Mouse (Mus musculus) MEL (cell line): ENCODE results near the gene Ccdc12. TPM values are rescaled to one million over a fixed set of nuclear protein-coding genes. Genes with fewer than 3 reads are reported as not detected.

Experiments
- DNase-seq: peaks from one replicate; pipeline ENCODE4 v3.0.0; 2011; ENCODE audit warnings: low read depth, low spot score
- H3K27ac ChIP-seq: 2 replicates; pipeline ENCODE4 v1.5.1; 2012; ENCODE audit warnings: low read depth, mild to moderate bottlenecking, control low read depth, low read length, moderate library complexity; ENCODE audit not compliant: control insufficient read depth
- H3K27me3 ChIP-seq, 2 experiments: fragments of 150-350 bp in 1 of 2; sonication (generic) in 1 of 2; 2 replicates each; pipeline ENCODE4 v1.6.1; 2012; ENCODE audit warnings: low read length in 2 of 2, mild to moderate bottlenecking in 2 of 2, improper control_type of control experiment in 1 of 2, moderate library complexity in 1 of 2; ENCODE audit not compliant: insufficient read depth in 2 of 2, control insufficient read depth in 1 of 2
- H3K36me3 ChIP-seq, 2 experiments: 2 replicates each; pipeline ENCODE4 v1.6.1; 2012 to 2014; ENCODE audit warnings: low read length in 2 of 2, improper control_type of control experiment in 1 of 2, inconsistent platforms in 1 of 2, mild to moderate bottlenecking in 1 of 2; ENCODE audit not compliant: insufficient read depth in 2 of 2, control insufficient read depth in 1 of 2
- H3K4me1 ChIP-seq, 2 experiments: fragments of 150-350 bp in 1 of 2; sonication (generic) in 1 of 2; 2 replicates each; pipeline ENCODE4 v1.6.1; 2012; ENCODE audit warnings: low read length in 2 of 2, improper control_type of control experiment in 1 of 2, mild to moderate bottlenecking in 1 of 2; ENCODE audit not compliant: insufficient read depth in 2 of 2, control insufficient read depth in 1 of 2
- H3K4me3 ChIP-seq, 2 experiments: fragments of 150-350 bp in 1 of 2; sonication (generic) in 1 of 2; 2 replicates each; pipeline ENCODE4 v1.5.1; 2012; ENCODE audit warnings: low read depth in 2 of 2, low read length in 2 of 2, mild to moderate bottlenecking in 2 of 2, moderate library complexity in 2 of 2, control low read depth in 1 of 2, improper control_type of control experiment in 1 of 2; ENCODE audit not compliant: control insufficient read depth in 1 of 2, insufficient read depth in 1 of 2
- H3K79me2 ChIP-seq: 2 replicates; pipeline ENCODE4 v1.6.1; 2012; ENCODE audit warnings: mild to moderate bottlenecking, low read length, moderate library complexity; ENCODE audit not compliant: control insufficient read depth, poor library complexity, insufficient read depth
- H3K9ac ChIP-seq: 2 replicates; pipeline ENCODE4 v1.6.1; 2012; ENCODE audit warnings: low read depth, mild to moderate bottlenecking, control low read depth, low read length, moderate library complexity; ENCODE audit not compliant: control insufficient read depth, poor library complexity, severe bottlenecking
- H3K9me3 ChIP-seq: fragments of 150-350 bp; sonication (generic); replicated peaks from 2 replicates; pipeline ENCODE4 v1.6.1; 2012; ENCODE audit warnings: mild to moderate bottlenecking, low read length, improper control_type of control experiment, moderate library complexity; ENCODE audit not compliant: insufficient read depth
- CHD1 ChIP-seq: IDR thresholded peaks from 2 replicates; pipeline ENCODE4 v1.6.1; 2012; ENCODE audit warnings: low read depth, mild to moderate bottlenecking, inconsistent platforms, low read length, improper control_type of control experiment
- CTCF ChIP-seq, 3 experiments: IDR thresholded peaks in 2 of 3; conservative IDR thresholded peaks in 1 of 3; 2 replicates each; pipeline ENCODE4 v1.5.1; 2011 to 2012; ENCODE audit warnings: low read length in 3 of 3, low read depth in 2 of 3, mild to moderate bottlenecking in 2 of 3, improper control_type of control experiment in 1 of 3, inconsistent platforms in 1 of 3, mixed read lengths in 1 of 3, moderate library complexity in 1 of 3; ENCODE audit not compliant: control insufficient read depth in 1 of 3, insufficient read depth in 1 of 3, poor library complexity in 1 of 3, severe bottlenecking in 1 of 3
- EP300 ChIP-seq, 2 experiments: IDR thresholded peaks; 2 replicates each; pipeline ENCODE4 v1.6.1; 2011; ENCODE audit warnings: improper control_type of control experiment in 2 of 2, low read length in 2 of 2, low read depth in 1 of 2, mild to moderate bottlenecking in 1 of 2
- ETS1 ChIP-seq: IDR thresholded peaks from 2 replicates; pipeline ENCODE4 v1.6.1; 2012; ENCODE audit warnings: low read depth, mild to moderate bottlenecking, inconsistent platforms, low read length, improper control_type of control experiment, moderate library complexity
- GABPA ChIP-seq: IDR thresholded peaks from 2 replicates; pipeline ENCODE4 v1.6.1; 2012; ENCODE audit warnings: low read depth, mild to moderate bottlenecking, inconsistent platforms, low read length, improper control_type of control experiment, moderate library complexity
- GATA1 ChIP-seq: IDR thresholded peaks from 2 replicates; pipeline ENCODE4 v1.6.1; 2011; ENCODE audit warnings: low read depth, low read length, improper control_type of control experiment
- HCFC1 ChIP-seq: IDR thresholded peaks from 2 replicates; pipeline ENCODE4 v1.6.1; 2012; ENCODE audit warnings: low read depth, mild to moderate bottlenecking, inconsistent platforms, low read length, improper control_type of control experiment, moderate library complexity
- MAFK ChIP-seq: IDR thresholded peaks from 2 replicates; pipeline ENCODE4 v1.6.1; 2011; ENCODE audit warnings: low read depth, mild to moderate bottlenecking, low read length, improper control_type of control experiment, borderline replicate concordance
- MAX ChIP-seq: IDR thresholded peaks from 2 replicates; pipeline ENCODE4 v1.6.1; 2011; ENCODE audit warnings: low read length, improper control_type of control experiment
- MXI1 ChIP-seq: IDR thresholded peaks from 2 replicates; pipeline ENCODE4 v1.6.1; 2011; ENCODE audit warnings: mild to moderate bottlenecking, low read depth, low read length, improper control_type of control experiment
- NELFE ChIP-seq: IDR thresholded peaks from 2 replicates; pipeline ENCODE4 v1.6.1; 2011; ENCODE audit warnings: low read depth, low read length, improper control_type of control experiment
- NRF1 ChIP-seq: IDR thresholded peaks from 2 replicates; pipeline ENCODE4 v1.6.1; 2014; ENCODE audit warnings: low read depth, mild to moderate bottlenecking, inconsistent platforms, low read length, improper control_type of control experiment, moderate library complexity; ENCODE audit not compliant: poor library complexity, insufficient read depth, severe bottlenecking
- RAD21 ChIP-seq: IDR thresholded peaks from 2 replicates; pipeline ENCODE4 v1.6.1; 2011; ENCODE audit warnings: mild to moderate bottlenecking, low read depth, low read length, improper control_type of control experiment
- TBP ChIP-seq: IDR thresholded peaks from 2 replicates; pipeline ENCODE4 v1.8.0; 2011; ENCODE audit warnings: low read depth, low read length, improper control_type of control experiment
- UBTF ChIP-seq: IDR thresholded peaks from 2 replicates; pipeline ENCODE4 v1.6.1; 2012; ENCODE audit warnings: low read depth, mild to moderate bottlenecking, inconsistent platforms, low read length, improper control_type of control experiment, moderate library complexity, borderline replicate concordance; ENCODE audit not compliant: insufficient read depth
- ZC3H11A ChIP-seq: IDR thresholded peaks from 2 replicates; pipeline ENCODE4 v1.6.1; 2012; ENCODE audit warnings: low read depth, mild to moderate bottlenecking, inconsistent platforms, low read length, improper control_type of control experiment
- ZKSCAN1 ChIP-seq: IDR thresholded peaks from 2 replicates; pipeline ENCODE4 v1.6.1; 2012; ENCODE audit warnings: low read depth, mild to moderate bottlenecking, inconsistent platforms, low read length, improper control_type of control experiment, moderate library complexity
- ZMIZ1 ChIP-seq: IDR thresholded peaks from 2 replicates; pipeline ENCODE4 v1.6.1; 2012; ENCODE audit warnings: low read depth, mild to moderate bottlenecking, inconsistent platforms, low read length, improper control_type of control experiment, moderate library complexity
- ZNF384 ChIP-seq: IDR thresholded peaks from 2 replicates; pipeline ENCODE4 v1.6.1; 2012; ENCODE audit warnings: low read depth, mild to moderate bottlenecking, inconsistent platforms, low read length, improper control_type of control experiment
- polyA plus RNA-seq, 2 experiments: library from polyadenylated mRNA; stranded (reverse) in 1 of 2; unstranded in 1 of 2; fragments of >175 nt in 1 of 2; fragments of >200 nt in 1 of 2; gene quantifications; 2 replicates each; pipeline versions ENCODE4 v1.2.1 to v1.2.4; 2012; ENCODE audit warnings: low replicate concordance in 2 of 2, low read depth in 1 of 2; ENCODE audit not compliant: insufficient read length in 2 of 2, insufficient read depth in 1 of 2, missing spikeins in 1 of 2
- total RNA-seq: library from RNA; depleted of rRNA; stranded (reverse); fragments of 300-350 nt; gene quantifications from 2 replicates; pipeline ENCODE4 v1.2.3, GENCODE M21; 2012

Ccdc12 gene
- total and polyA plus RNA-seq, 3 experiments, result 112 to 129 TPM; not detected in 1

DNA sequence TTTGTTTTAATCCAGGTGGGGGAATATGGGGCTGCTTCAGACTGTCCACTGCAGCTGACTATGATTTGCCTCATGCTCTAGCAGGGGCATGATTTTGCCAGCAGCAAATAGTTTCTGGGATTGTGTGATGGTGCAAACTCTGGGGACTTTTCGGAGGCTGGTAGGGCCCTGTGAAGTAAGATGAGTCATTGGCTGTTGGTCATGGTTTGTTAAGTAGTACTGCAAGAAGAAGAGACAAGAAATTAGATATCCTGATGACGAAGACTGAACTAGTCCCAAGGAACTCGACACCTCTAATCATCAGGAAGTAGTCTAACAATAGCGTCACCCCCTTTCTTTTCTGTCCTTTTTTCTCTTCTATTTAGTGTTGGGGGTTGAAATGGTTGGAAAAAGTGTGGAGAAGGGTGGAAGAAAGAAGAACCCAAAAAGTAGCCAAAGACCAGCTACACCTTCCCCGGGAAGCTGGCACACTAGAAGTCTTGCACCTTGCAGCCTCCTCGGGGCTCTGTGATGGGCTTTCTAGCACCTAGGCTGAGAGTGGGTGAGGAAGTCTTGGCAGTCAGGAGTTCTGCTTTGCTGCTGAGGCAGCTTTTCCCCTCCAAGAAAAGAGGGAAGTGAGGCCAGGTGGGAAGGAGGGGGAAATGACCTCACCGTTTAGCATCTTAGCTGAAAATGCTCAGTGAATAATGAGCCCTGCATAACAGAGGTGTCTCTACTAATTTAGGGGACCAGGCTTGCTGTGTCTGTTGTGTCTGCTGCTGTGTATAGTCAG lies 24.6 kb downstream of the Ccdc12 start:
- peaks cover 8% of the 10 kb centered on the region for H3K79me2 ChIP-seq
- no peak overlapping the region for H3K9ac ChIP-seq
- no peaks in the 10 kb centered on the region for H3K27me3 ChIP-seq
- no peak overlapping the region for H3K4me3 ChIP-seq
- H3K4me1 ChIP-seq, result peaks cover 0 to 22% of the 10 kb centered on the region in 2 experiments; a peak in 2 of 4 replicates
- no peak overlapping the region for H3K27ac ChIP-seq
- H3K9me3 ChIP-seq, result no peaks in the 10 kb centered on the region
- DNase-seq, result peak; percentile 51
- TF ChIP-seq GABPA (no peak), ETS1 (peak; percentile 61; the same call in 1 of the 2 replicates), UBTF (no peak), ZC3H11A (no peak), MXI1 (no peak), NELFE (no peak)
- H3K36me3 ChIP-seq, result peaks cover 0 to 14% of the 10 kb centered on the region in 2 experiments; a peak in 2 of 4 replicates

DNA sequence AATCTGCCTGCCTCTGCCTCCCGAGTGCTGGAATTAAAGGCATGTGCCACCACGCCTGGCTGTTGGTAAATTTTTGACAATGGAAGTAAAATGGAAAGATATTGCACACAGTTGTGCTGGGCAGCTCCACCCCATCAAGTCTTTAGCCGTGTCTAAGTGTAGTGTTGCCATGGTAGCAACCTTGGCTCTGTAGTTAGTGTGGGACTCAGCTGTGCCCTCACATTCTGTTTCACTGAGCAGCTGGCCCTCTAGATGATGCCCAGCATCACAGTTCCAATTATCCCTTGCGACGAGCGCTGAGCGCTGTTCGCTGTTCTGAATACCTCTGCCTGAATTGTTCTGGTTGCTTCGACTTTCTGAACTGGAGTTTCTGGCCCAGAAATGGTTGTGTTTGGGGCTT lies 25.5 kb downstream of the Ccdc12 start:
- Histone ChIP-seq H3K79me2 (peaks cover 8% of the 10 kb centered on the region), H3K36me3 (peaks cover 0 to 12% of the 10 kb centered on the region in 2 experiments; a peak in 2 of 4 replicates), H3K4me3 (no peak overlapping the region), H3K9me3 (no peaks in the 10 kb centered on the region), H3K27me3 (no peaks in the 10 kb centered on the region), H3K9ac (no peak overlapping the region), H3K4me1 (peaks cover 0 to 20% of the 10 kb centered on the region in 2 experiments; a peak in 2 of 4 replicates), H3K27ac (no peak overlapping the region)
- TF ChIP-seq MAFK (no peak), TBP (no peak), ZKSCAN1 (no peak), EP300 (IDR thresholded peaks at IDR 0.05; ENCODE audit: low read depth in 1 of 2, low read length in 2 of 2) (no peak), ZNF384 (no peak), ETS1 (no peak), CTCF (IDR thresholded peaks at IDR 0.05 in 2 of 3, conservative IDR thresholded peaks at IDR 0.05 in 1 of 3; ENCODE audit: control insufficient read depth in 1 of 3, insufficient read depth in 1 of 3, low read depth in 2 of 3, low read length in 3 of 3, poor library complexity in 1 of 3, severe bottlenecking in 1 of 3) (no peak), NRF1 (no peak), CHD1 (no peak), MXI1 (no peak), RAD21 (no peak), HCFC1 (no peak), GATA1 (no peak), MAX (no peak), ZMIZ1 (no peak)
- no peak for DNase-seq
